Mouse (Mus musculus) lung, embryonic 15.5 days (tissue): ENCODE data around the gene Emd. TPM values are rescaled to one million over a fixed set of nuclear protein-coding genes. Genes with fewer than 3 reads are reported as not detected.

Experiments
- ATAC-seq: fragments of 200-750 bp; cut with Nextera tagmentation; 2 replicates; pipeline ENCODE4 v1.8.0; 2017; ENCODE audit warnings: moderate number of reproducible peaks, borderline replicate concordance; ENCODE audit not compliant: low FRiP score, low TSS enrichment; ENCODE audit errors: extremely low read depth
- H3K27ac ChIP-seq: fragments of 300-500 bp; sonication (generic); 2 replicates; pipeline ENCODE4 v1.5.1; 2015; ENCODE audit warnings: moderate library complexity, mild to moderate bottlenecking, inconsistent platforms
- H3K27me3 ChIP-seq: fragments of 300-500 bp; sonication (generic); 2 replicates; pipeline ENCODE4 v1.6.1; 2015; ENCODE audit warnings: inconsistent platforms
- H3K36me3 ChIP-seq: fragments of 300-500 bp; sonication (generic); 2 replicates; pipeline ENCODE4 v1.6.1; 2015; ENCODE audit warnings: inconsistent platforms
- H3K4me1 ChIP-seq: fragments of 300-500 bp; sonication (generic); 2 replicates; pipeline ENCODE4 v1.6.1; 2015; ENCODE audit warnings: inconsistent platforms
- H3K4me2 ChIP-seq: fragments of 300-500 bp; sonication (generic); 2 replicates; pipeline ENCODE4 v1.6.1; 2015; ENCODE audit warnings: inconsistent platforms, mild to moderate bottlenecking, moderate library complexity
- H3K4me3 ChIP-seq: fragments of 300-500 bp; sonication (generic); 2 replicates; pipeline ENCODE4 v1.5.1; 2015; ENCODE audit warnings: mild to moderate bottlenecking, inconsistent platforms
- H3K9ac ChIP-seq: fragments of 300-500 bp; sonication (generic); 2 replicates; pipeline ENCODE4 v1.6.1; 2015; ENCODE audit warnings: inconsistent platforms
- H3K9me3 ChIP-seq: fragments of 300-500 bp; sonication (generic); 2 replicates; pipeline ENCODE4 v1.6.1; 2016; ENCODE audit warnings: inconsistent platforms
- WGBS: fragments of 180-500 bp; shearing (Covaris S2); methylation state at CpG from one replicate; pipeline ENCODE4 v1.1.7; 2015; 5-methylcytosine and 5-hydroxymethylcytosine counted together
- polyA plus RNA-seq: library from polyadenylated mRNA; unstranded; fragments of >200 nt; fragmentation: Nextera tagmentation; extraction: Ambion mirVana; gene quantifications from 2 replicates; pipeline ENCODE4 v1.2.1, GENCODE M21; 2015

Emd gene
- polyA plus RNA-seq, 1 experiment from 2014 or later, result 23.2 TPM

- H3K4me1 ChIP-seq, result no peaks in the 10 kb centered on the region
These were observed 23.4 kb downstream of the Emd start for GRCm38 (mm10) chrX:74277916-74278315.

GRCm38 (mm10) chrX:74281041-74281731 is 26.7 kb downstream of the Emd start:
- H3K4me3 ChIP-seq, result peak overlapping the region; percentile 57
- no peak for ATAC-seq
- H3K9me3 ChIP-seq, result no peaks in the 10 kb centered on the region
- H3K36me3 ChIP-seq, result no peaks in the 10 kb centered on the region
- WGBS, result 9% methylated on average over 14 of the region's 14 CpGs
- H3K27me3 ChIP-seq, result no peaks in the 10 kb centered on the region
- H3K4me2 ChIP-seq, result peak overlapping the region; percentile 74
- peak overlapping the region; percentile 49 for H3K9ac ChIP-seq
- peak overlapping the region; percentile 92 for H3K27ac ChIP-seq
- H3K4me1 ChIP-seq, result 0 out of 2 replicates have a peak, but pooled peaks cover 7% of the 10 kb centered on the region

More at GRCm38 (mm10) chrX:74277916-74278315, 23.4 kb downstream of the Emd start:
- Histone ChIP-seq H3K9ac (no peak overlapping the region), H3K27ac (no peak overlapping the region), H3K9me3 (no peaks in the 10 kb centered on the region), H3K27me3 (no peaks in the 10 kb centered on the region), H3K36me3 (no peaks in the 10 kb centered on the region), H3K4me2 (no peak overlapping the region), H3K4me3 (no peak overlapping the region)
- ATAC-seq, result no peak
- WGBS, result 75% methylated on average over 8 of the region's 8 CpGs

- 13% methylated on average over 16 of the region's 16 CpGs for WGBS
- H3K36me3 ChIP-seq, result no peaks in the 10 kb centered on the region
- H3K9me3 ChIP-seq, result no peaks in the 10 kb centered on the region
- peak within 1 kb of the TSS; percentile 74 for H3K4me2 ChIP-seq
- peak within 1 kb of the TSS; percentile 92 for H3K27ac ChIP-seq
- peak within 1 kb of the TSS; percentile 64 for H3K9ac ChIP-seq
- no peaks in the 10 kb centered on the region for H3K27me3 ChIP-seq
- H3K4me3 ChIP-seq, result peak within 1 kb of the TSS; percentile 57
- 0 out of 2 replicates have a peak, but pooled peaks cover 7% of the 10 kb centered on the region for H3K4me1 ChIP-seq
- peak; percentile 95 for ATAC-seq
These were observed 27.4 kb downstream of the Emd start, which contains the start of the genes Taz and Dnase1l1 for GRCm38 (mm10) chrX:74281732-74282394. Gene Taz (plus strand): TSS chrX:74281912. Gene Dnase1l1 (minus strand): TSS chrX:74282337.

- Histone ChIP-seq H3K27ac (peak overlapping the region; percentile 92), H3K36me3 (no peaks in the 10 kb centered on the region), H3K9ac (peak overlapping the region; percentile 64), H3K4me1 (0 out of 2 replicates have a peak, but pooled peaks cover 7% of the 10 kb centered on the region), H3K9me3 (no peaks in the 10 kb centered on the region), H3K4me3 (peak overlapping the region; percentile 57), H3K27me3 (no peaks in the 10 kb centered on the region), H3K4me2 (peak overlapping the region; percentile 74)
- ATAC-seq, result peak; percentile 68
- 18% methylated on average over 39 of the region's 39 CpGs for WGBS
These were observed 28.1 kb downstream of the Emd start for GRCm38 (mm10) chrX:74282395-74283091.

- Histone ChIP-seq H3K36me3 (no peaks in the 10 kb centered on the region), H3K27me3 (no peaks in the 10 kb centered on the region), H3K27ac (peak overlapping the region; percentile 92), H3K4me1 (0 out of 2 replicates have a peak, but pooled peaks cover 7% of the 10 kb centered on the region), H3K9ac (peak overlapping the region; percentile 64), H3K4me2 (peak overlapping the region; percentile 74), H3K4me3 (peak overlapping the region; percentile 57), H3K9me3 (no peaks in the 10 kb centered on the region)
- WGBS, result 37% methylated on average over 5 of the region's 5 CpGs
- ATAC-seq, result no peak; the same call in none of the 2 replicates
These were observed 28.6 kb downstream of the Emd start for GRCm38 (mm10) chrX:74283092-74283437.

- 66% methylated on average over 4 of the region's 4 CpGs for WGBS
- H3K4me2 ChIP-seq, result no peak overlapping the region
- no peaks in the 10 kb centered on the region for H3K27me3 ChIP-seq
- H3K27ac ChIP-seq, result no peak overlapping the region
- no peaks in the 10 kb centered on the region for H3K4me1 ChIP-seq
- ATAC-seq, result no peak
- H3K9me3 ChIP-seq, result no peaks in the 10 kb centered on the region
- no peak overlapping the region for H3K9ac ChIP-seq
- H3K36me3 ChIP-seq, result no peaks in the 10 kb centered on the region
- no peak overlapping the region for H3K4me3 ChIP-seq
These were observed 38.9 kb downstream of the Emd start for GRCm38 (mm10) chrX:74293431-74293830.

- 13% methylated on average over 37 of the region's 37 CpGs for WGBS
- Histone ChIP-seq H3K9ac (peak within 1 kb of the TSS; percentile 72), H3K36me3 (peaks cover 14% of the 10 kb centered on the region; the same call in 1 of the 2 replicates), H3K27ac (peak within 1 kb of the TSS; percentile 47), H3K4me3 (peak within 1 kb of the TSS; percentile 71), H3K4me1 (no peaks in the 10 kb centered on the region), H3K4me2 (peak within 1 kb of the TSS; percentile 66), H3K27me3 (no peaks in the 10 kb centered on the region), H3K9me3 (no peaks in the 10 kb centered on the region)
- peak; percentile 99 for ATAC-seq
These were observed 42.3 kb downstream of the Emd start, which contains the start of gene Atp6ap1 for GRCm38 (mm10) chrX:74296538-74297448. Gene Atp6ap1 (plus strand): TSS chrX:74297097.

GRCm38 (mm10) chrX:74298348-74298747 is 43.9 kb downstream of the Emd start:
- 80% methylated on average over 1 of the region's 1 CpGs for WGBS
- H3K4me1 ChIP-seq, result no peaks in the 10 kb centered on the region
- no peak overlapping the region for H3K27ac ChIP-seq
- H3K9ac ChIP-seq, result no peak overlapping the region
- no peak overlapping the region for H3K4me3 ChIP-seq
- H3K4me2 ChIP-seq, result no peak overlapping the region
- ATAC-seq, result no peak
- peaks cover 16% of the 10 kb centered on the region; the same call in 1 of the 2 replicates for H3K36me3 ChIP-seq
- no peaks in the 10 kb centered on the region for H3K27me3 ChIP-seq
- H3K9me3 ChIP-seq, result no peaks in the 10 kb centered on the region

GRCm38 (mm10) chrX:74299721-74300120 is 45.2 kb downstream of the Emd start:
- no peak overlapping the region for H3K4me2 ChIP-seq

GRCm38 (mm10) chrX:74304867-74305700 is 50.6 kb downstream of the Emd start, which contains the start of gene Gdi1:
Gene Gdi1 (plus strand): TSS chrX:74304998.
- H3K27ac ChIP-seq, result peak within 1 kb of the TSS; percentile 90
- peak within 1 kb of the TSS; percentile 63 for H3K9ac ChIP-seq
- ATAC-seq, result peak; percentile 85
- 13% methylated on average over 39 of the region's 41 CpGs for WGBS
- H3K4me1 ChIP-seq, result no peaks in the 10 kb centered on the region; the same call in 1 of the 2 replicates
- H3K27me3 ChIP-seq, result no peaks in the 10 kb centered on the region
- H3K9me3 ChIP-seq, result no peaks in the 10 kb centered on the region
- peaks cover 45% of the 10 kb centered on the region for H3K36me3 ChIP-seq
- H3K4me3 ChIP-seq, result peak within 1 kb of the TSS; percentile 60
- H3K4me2 ChIP-seq, result peak within 1 kb of the TSS; percentile 57

More at GRCm38 (mm10) chrX:74299721-74300120, 45.2 kb downstream of the Emd start:
- no peak for ATAC-seq
- Histone ChIP-seq H3K27ac (no peak overlapping the region), H3K27me3 (no peaks in the 10 kb centered on the region), H3K9me3 (no peaks in the 10 kb centered on the region), H3K9ac (no peak overlapping the region), H3K4me1 (no peaks in the 10 kb centered on the region), H3K36me3 (peaks cover 18% of the 10 kb centered on the region; the same call in 1 of the 2 replicates), H3K4me3 (no peak overlapping the region)
- 86% methylated on average over 3 of the region's 3 CpGs for WGBS
